Mouse (Mus musculus) lung, postnatal 0 days (tissue): ENCODE data around the gene 1110008P14Rik.

Experiments used
- CTCF ChIP-seq: IDR thresholded peaks from 2 replicates; pipeline ENCODE4 v1.5.1; 2016; ENCODE audit warnings: antibody characterized with exemption, mild to moderate bottlenecking
- EP300 ChIP-seq: IDR thresholded peaks from 2 replicates; pipeline ENCODE4 v1.6.1; 2016; ENCODE audit warnings: antibody characterized with exemption, mild to moderate bottlenecking, control low read depth

DNA sequence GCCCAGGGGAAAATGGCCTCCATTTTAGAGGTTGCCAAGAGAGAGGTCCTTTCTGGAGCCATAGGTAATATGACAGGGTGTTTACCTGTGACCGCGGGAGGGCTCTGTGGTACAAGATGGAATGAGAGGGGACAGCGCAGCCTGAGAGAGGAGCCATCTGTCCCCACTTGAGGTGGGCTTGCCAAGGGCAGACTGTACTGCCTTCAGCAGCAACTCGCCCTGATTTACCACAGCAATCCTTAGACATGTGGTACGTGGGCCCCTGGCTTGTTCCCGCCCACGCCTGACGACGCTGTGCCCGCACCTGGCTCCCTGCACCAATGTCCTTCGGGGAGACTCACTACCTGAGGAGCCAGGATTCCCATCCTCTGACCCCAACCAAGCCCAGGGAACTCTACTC lies 33.4 kb downstream of the 1110008P14Rik start:
- no peak for TF ChIP-seq CTCF
- TF ChIP-seq EP300: no peak
